Mouse (Mus musculus) forebrain, embryonic 12.5 days (tissue): ENCODE measurements around the gene Ccl9. TPM values are rescaled to one million over a fixed set of nuclear protein-coding genes. Genes with fewer than 3 reads are reported as not detected.

Experiments
- ATAC-seq: fragments of 200-750 bp; cut with Nextera tagmentation; 2 replicates; pipeline ENCODE4 v1.8.0; 2017; ENCODE audit warnings: moderate TSS enrichment; ENCODE audit not compliant: low FRiP score
- H3K27ac ChIP-seq: fragments of 300-500 bp; sonication (generic); 2 replicates; pipeline ENCODE4 v1.5.1; 2016; ENCODE audit warnings: mild to moderate bottlenecking
- H3K27me3 ChIP-seq: fragments of 300-500 bp; sonication (generic); 2 replicates; pipeline ENCODE4 v1.6.1; 2016; ENCODE audit warnings: mild to moderate bottlenecking
- H3K36me3 ChIP-seq: fragments of 300-500 bp; sonication (generic); replicated peaks from 2 replicates; pipeline ENCODE4 v1.6.1; 2016; ENCODE audit warnings: mild to moderate bottlenecking
- H3K4me1 ChIP-seq: fragments of 300-500 bp; sonication (generic); 2 replicates; pipeline ENCODE4 v1.6.1; 2016
- H3K4me2 ChIP-seq: fragments of 300-500 bp; sonication (generic); 2 replicates; pipeline ENCODE4 v1.6.1; 2016; ENCODE audit warnings: mild to moderate bottlenecking, moderate library complexity
- H3K4me3 ChIP-seq: fragments of 300-500 bp; sonication (generic); replicated peaks from 2 replicates; pipeline ENCODE4 v1.5.1; 2016; ENCODE audit warnings: mild to moderate bottlenecking
- H3K9ac ChIP-seq: fragments of 300-500 bp; sonication (generic); 2 replicates; pipeline ENCODE4 v1.6.1; 2016; ENCODE audit warnings: mild to moderate bottlenecking
- H3K9me3 ChIP-seq: fragments of 300-500 bp; sonication (generic); 2 replicates; pipeline ENCODE4 v1.6.1; 2016
- WGBS: fragments of 180-500 bp; shearing (Covaris S2); methylation state at CpG from one replicate; pipeline ENCODE4 v1.1.7; 2016; 5-methylcytosine and 5-hydroxymethylcytosine counted together
- polyA plus RNA-seq: library from polyadenylated mRNA; unstranded; fragments of >200 nt; fragmentation: Nextera tagmentation; extraction: Ambion mirVana; gene quantifications from 2 replicates; pipeline ENCODE4 v1.2.1, GENCODE M21; 2016

Ccl9 gene
- 0.38 and 1.1 TPM in 2 replicates for polyA plus RNA-seq

DNA sequence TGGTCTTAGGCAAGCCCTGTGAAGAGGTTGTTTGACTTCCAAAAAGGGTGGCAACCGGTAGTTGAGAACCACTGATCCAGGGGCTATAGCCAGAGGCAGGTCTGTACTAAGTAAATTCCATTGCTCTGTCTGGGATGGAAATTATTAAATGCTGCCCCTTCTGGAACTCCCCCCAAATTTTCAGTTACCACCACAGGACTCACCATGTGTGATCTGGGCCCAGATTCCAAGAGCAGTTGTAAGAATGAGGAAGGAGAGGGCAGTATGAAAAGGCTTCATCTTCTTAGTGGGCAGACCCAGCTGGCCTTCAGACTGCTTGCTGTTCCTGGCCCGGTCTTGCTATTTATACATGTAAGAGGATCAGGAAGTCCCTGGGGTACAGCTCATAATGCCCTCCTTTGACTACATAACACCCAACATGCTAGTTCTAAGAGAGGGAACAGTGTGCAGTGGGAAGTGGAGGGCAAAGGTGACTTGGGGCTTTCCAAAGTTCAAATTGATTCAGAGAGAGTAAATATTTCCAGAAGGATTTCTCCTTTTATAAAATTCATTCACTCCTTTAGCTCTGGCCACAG, at the start of gene Ccl9:
TSS of gene Ccl9 (minus strand) at position 451 of the 575 bp plus-strand sequence.
- Histone ChIP-seq H3K4me2 (no peak within 1 kb of the TSS), H3K4me3 (no peak within 1 kb of the TSS), H3K36me3 (no peaks in the 10 kb centered on the region), H3K27ac (no peak within 1 kb of the TSS), H3K9me3 (no peaks in the 10 kb centered on the region), H3K4me1 (no peaks in the 10 kb centered on the region), H3K9ac (no peak within 1 kb of the TSS), H3K27me3 (no peaks in the 10 kb centered on the region)
- ATAC-seq, result no peak
- 58% methylated on average over 2 of the region's 2 CpGs for WGBS

DNA sequence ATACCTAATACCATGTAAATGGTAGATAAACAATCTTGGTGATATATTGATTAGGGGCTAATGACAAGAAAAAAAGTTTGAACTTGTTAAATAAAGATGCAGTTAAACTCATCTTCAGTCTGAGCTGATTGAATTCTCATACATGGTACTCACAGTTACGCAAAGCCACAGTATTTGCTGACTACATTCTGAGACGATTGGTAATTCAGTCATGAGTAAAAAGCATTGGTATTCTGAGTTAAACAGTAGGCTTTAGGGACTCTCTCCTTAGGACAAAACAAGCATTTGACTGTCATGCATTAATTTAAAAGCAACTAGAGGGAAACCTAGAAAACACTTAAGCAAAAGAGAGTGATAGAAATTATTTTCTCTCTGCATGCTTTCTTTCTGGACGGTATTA, 45.1 kb upstream of the Ccl9 start:
- 93% methylated on average over 3 of the region's 3 CpGs for WGBS
- H3K27ac ChIP-seq, result no peak overlapping the region
- H3K9ac ChIP-seq, result no peak overlapping the region
- H3K27me3 ChIP-seq, result no peaks in the 10 kb centered on the region
- H3K4me2 ChIP-seq, result no peak overlapping the region
- no peak overlapping the region for H3K4me3 ChIP-seq
- no peaks in the 10 kb centered on the region for H3K9me3 ChIP-seq
- no peaks in the 10 kb centered on the region for H3K4me1 ChIP-seq
- no peak for ATAC-seq
- H3K36me3 ChIP-seq, result no peaks in the 10 kb centered on the region

DNA sequence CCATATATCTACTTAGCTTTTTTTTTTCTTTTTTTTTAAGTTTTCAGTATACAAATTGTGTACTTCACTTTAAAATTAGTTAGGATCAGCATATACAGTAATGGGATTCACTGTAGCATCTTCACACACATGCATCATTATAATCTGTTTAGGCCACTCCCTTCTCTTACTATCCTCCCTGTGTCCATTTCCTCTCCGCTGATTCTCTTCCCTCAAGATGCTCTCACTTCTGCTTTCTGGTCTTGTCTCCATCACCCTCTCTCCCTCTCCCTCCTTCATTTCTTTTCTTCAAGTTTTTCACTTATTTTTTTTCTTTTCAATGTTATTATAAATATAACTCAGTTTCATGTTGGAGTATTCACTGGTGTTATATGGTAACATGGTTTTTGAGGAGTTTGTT, 40.6 kb upstream of the Ccl9 start:
- Histone ChIP-seq H3K9ac (no peak overlapping the region), H3K36me3 (no peaks in the 10 kb centered on the region), H3K9me3 (no peaks in the 10 kb centered on the region), H3K4me1 (no peaks in the 10 kb centered on the region), H3K4me2 (no peak overlapping the region), H3K27me3 (no peaks in the 10 kb centered on the region), H3K4me3 (no peak overlapping the region), H3K27ac (no peak overlapping the region)
- ATAC-seq, result no peak
- WGBS, result 93% methylated on average over 1 of the region's 1 CpGs

- no peaks in the 10 kb centered on the region for H3K9me3 ChIP-seq
- no peak overlapping the region for H3K4me2 ChIP-seq
- no peaks in the 10 kb centered on the region for H3K4me1 ChIP-seq
- no peak overlapping the region for H3K4me3 ChIP-seq
- H3K27ac ChIP-seq, result no peak overlapping the region
- no peaks in the 10 kb centered on the region for H3K27me3 ChIP-seq
- H3K9ac ChIP-seq, result no peak overlapping the region
- ATAC-seq, result no peak
- no peaks in the 10 kb centered on the region for H3K36me3 ChIP-seq
- WGBS, result 59% methylated on average over 5 of the region's 5 CpGs
Observed at GRCm38 (mm10) chr11:83618238-83618637, 39.8 kb upstream of the Ccl9 start.

DNA sequence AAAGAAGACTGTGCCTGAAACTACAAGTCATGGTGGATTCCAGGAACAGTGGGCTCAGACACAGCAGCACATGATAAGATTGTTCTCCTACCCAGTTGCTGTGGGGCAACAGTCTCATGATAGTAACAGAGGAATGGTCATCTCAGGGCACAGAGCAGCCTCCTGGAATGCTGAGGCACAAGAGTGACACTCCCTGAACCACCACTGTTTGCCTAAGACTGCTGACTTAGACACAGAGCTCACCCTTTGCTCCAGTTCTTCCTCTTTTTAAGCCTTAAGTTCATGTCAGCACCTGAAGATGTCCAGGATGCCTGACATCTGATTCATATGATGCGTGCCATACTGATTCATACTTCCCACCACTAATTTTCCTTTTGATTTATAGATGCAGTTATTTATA, 38.1 kb upstream of the Ccl9 start:
- Histone ChIP-seq H3K4me3 (no peak overlapping the region), H3K27ac (no peak overlapping the region), H3K27me3 (no peaks in the 10 kb centered on the region), H3K9ac (no peak overlapping the region), H3K4me1 (no peaks in the 10 kb centered on the region), H3K9me3 (no peaks in the 10 kb centered on the region), H3K4me2 (no peak overlapping the region), H3K36me3 (no peaks in the 10 kb centered on the region)
- 97% methylated on average over 1 of the region's 1 CpGs for WGBS
- no peak for ATAC-seq

- no peak for ATAC-seq
- Histone ChIP-seq H3K4me3 (no peak overlapping the region), H3K27me3 (no peaks in the 10 kb centered on the region), H3K9me3 (no peaks in the 10 kb centered on the region), H3K4me1 (no peaks in the 10 kb centered on the region), H3K36me3 (no peaks in the 10 kb centered on the region), H3K9ac (no peak overlapping the region), H3K4me2 (no peak overlapping the region), H3K27ac (no peak overlapping the region)
- 86% methylated on average over 2 of the region's 2 CpGs for WGBS
Observed at GRCm38 (mm10) chr11:83610900-83611299, 32.5 kb upstream of the Ccl9 start.

DNA sequence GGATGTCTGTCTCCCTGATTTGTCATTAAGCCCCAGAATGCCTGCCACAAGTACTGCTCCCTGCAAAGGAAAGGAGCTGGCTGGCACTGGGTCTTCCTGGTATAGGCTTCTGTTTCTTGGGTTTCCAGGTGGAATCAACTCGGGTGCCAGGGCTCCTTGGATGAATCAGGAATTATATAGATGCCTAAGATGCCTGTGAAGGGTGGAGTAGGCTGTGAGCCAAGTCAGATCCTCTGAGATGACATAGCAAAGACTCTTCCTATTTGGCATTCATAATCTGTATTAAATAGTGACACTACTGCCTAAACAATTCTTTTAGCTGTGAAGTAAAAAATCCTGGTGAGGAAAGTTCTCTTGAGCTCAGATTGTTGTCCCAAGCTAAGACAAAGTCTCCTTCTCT, 28.0 kb upstream of the Ccl9 start:
- no peak overlapping the region for H3K4me3 ChIP-seq
- H3K27me3 ChIP-seq, result no peaks in the 10 kb centered on the region
- H3K27ac ChIP-seq, result no peak overlapping the region
- H3K36me3 ChIP-seq, result no peaks in the 10 kb centered on the region
- no peaks in the 10 kb centered on the region for H3K4me1 ChIP-seq
- WGBS, result 67% methylated on average over 1 of the region's 1 CpGs
- no peak overlapping the region for H3K9ac ChIP-seq
- ATAC-seq, result no peak
- no peaks in the 10 kb centered on the region for H3K9me3 ChIP-seq
- no peak overlapping the region for H3K4me2 ChIP-seq

GRCm38 (mm10) chr11:83605535-83605934, 27.1 kb upstream of the Ccl9 start:
- no peaks in the 10 kb centered on the region for H3K4me1 ChIP-seq
- no peak for ATAC-seq
- 90% methylated on average over 3 of the region's 3 CpGs for WGBS

DNA sequence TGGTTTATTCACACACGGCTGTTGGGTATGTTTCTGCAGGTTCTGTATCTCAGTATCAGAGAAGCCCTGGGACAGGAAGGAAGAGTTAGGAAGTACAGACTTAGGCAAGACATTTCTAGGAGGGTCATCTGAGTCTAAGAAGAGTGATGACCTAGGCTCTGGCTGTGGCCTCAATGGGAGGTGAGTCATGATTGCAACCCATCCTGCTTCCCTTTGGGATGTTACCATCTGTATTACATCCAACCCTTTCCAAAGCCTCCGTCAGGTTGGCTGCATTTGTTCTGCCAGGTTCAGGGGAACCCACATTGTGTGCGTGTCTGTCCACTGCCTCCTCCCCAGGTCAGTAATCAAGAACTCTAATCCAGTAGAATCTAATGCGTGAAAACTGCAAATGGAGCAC, 26.3 kb upstream of the Ccl9 start:
- no peak for ATAC-seq
- H3K27ac ChIP-seq, result no peak overlapping the region
- no peaks in the 10 kb centered on the region for H3K36me3 ChIP-seq
- no peaks in the 10 kb centered on the region for H3K9me3 ChIP-seq
- no peak overlapping the region for H3K4me2 ChIP-seq
- H3K27me3 ChIP-seq, result no peaks in the 10 kb centered on the region
- H3K4me1 ChIP-seq, result no peaks in the 10 kb centered on the region
- WGBS, result 85% methylated on average over 4 of the region's 4 CpGs
- H3K9ac ChIP-seq, result no peak overlapping the region
- H3K4me3 ChIP-seq, result no peak overlapping the region

More at GRCm38 (mm10) chr11:83605535-83605934, 27.1 kb upstream of the Ccl9 start:
- Histone ChIP-seq H3K4me2 (no peak overlapping the region), H3K9me3 (no peaks in the 10 kb centered on the region), H3K4me3 (no peak overlapping the region), H3K27me3 (no peaks in the 10 kb centered on the region), H3K36me3 (no peaks in the 10 kb centered on the region), H3K9ac (no peak overlapping the region), H3K27ac (no peak overlapping the region)

DNA sequence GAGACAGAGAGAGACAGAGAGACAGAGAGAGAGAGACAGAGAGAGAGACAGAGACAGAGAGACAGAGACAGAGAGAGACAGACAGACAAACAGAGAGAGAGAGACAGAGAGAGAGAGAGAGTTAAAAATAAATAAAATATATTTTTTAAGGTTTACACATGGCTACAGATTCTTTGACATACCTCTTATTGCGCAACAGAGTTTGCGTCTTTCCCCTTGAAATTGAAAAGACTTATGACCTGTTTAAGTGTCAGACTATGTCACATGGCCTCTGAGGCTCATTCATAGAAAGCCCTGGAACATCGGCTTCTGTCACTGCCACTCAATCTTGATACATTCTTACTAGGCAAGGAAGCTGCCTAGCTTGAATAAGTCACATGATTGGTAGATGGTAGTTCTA, 25.0 kb upstream of the Ccl9 start:
- no peak overlapping the region for H3K9ac ChIP-seq
- no peak for ATAC-seq
- no peaks in the 10 kb centered on the region for H3K9me3 ChIP-seq
- H3K27ac ChIP-seq, result no peak overlapping the region
- H3K4me3 ChIP-seq, result no peak overlapping the region
- H3K4me2 ChIP-seq, result no peak overlapping the region
- WGBS, result 94% methylated on average over 3 of the region's 3 CpGs
- H3K4me1 ChIP-seq, result no peaks in the 10 kb centered on the region
- H3K36me3 ChIP-seq, result no peaks in the 10 kb centered on the region
- no peaks in the 10 kb centered on the region for H3K27me3 ChIP-seq

DNA sequence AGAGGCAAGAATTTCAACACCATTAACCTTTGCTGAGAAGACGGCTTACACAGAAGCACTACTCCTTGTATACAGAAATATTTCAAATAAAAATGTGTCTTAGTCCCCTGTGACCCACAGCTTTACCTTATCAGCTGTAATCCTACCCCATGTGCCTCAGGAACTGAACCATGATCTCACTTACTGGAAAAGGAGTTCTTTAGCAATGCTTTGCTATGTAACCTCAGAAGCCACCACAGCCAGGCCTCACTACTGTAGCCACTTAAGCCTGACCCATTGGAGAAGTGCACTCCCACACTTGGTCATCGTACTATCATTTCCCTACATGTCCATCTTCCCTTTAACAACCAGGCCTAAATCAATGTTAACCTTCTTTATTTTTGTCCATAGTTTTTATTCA, 22.1 kb upstream of the Ccl9 start:
- no peak overlapping the region for H3K27ac ChIP-seq
- no peaks in the 10 kb centered on the region for H3K4me1 ChIP-seq
- 89% methylated on average over 2 of the region's 2 CpGs for WGBS
- no peaks in the 10 kb centered on the region for H3K36me3 ChIP-seq
- H3K27me3 ChIP-seq, result no peaks in the 10 kb centered on the region
- no peak overlapping the region for H3K9ac ChIP-seq
- H3K9me3 ChIP-seq, result no peaks in the 10 kb centered on the region
- H3K4me3 ChIP-seq, result no peak overlapping the region
- no peak overlapping the region for H3K4me2 ChIP-seq
- ATAC-seq, result no peak

- Histone ChIP-seq H3K4me2 (no peak overlapping the region), H3K9ac (no peak overlapping the region), H3K27ac (no peak overlapping the region), H3K4me3 (no peak overlapping the region), H3K27me3 (no peaks in the 10 kb centered on the region), H3K4me1 (no peaks in the 10 kb centered on the region), H3K36me3 (no peaks in the 10 kb centered on the region), H3K9me3 (no peaks in the 10 kb centered on the region)
- WGBS, result 90% methylated on average over 3 of the region's 3 CpGs
- ATAC-seq, result no peak
Observed at GRCm38 (mm10) chr11:83598991-83599390, 20.6 kb upstream of the Ccl9 start.

DNA sequence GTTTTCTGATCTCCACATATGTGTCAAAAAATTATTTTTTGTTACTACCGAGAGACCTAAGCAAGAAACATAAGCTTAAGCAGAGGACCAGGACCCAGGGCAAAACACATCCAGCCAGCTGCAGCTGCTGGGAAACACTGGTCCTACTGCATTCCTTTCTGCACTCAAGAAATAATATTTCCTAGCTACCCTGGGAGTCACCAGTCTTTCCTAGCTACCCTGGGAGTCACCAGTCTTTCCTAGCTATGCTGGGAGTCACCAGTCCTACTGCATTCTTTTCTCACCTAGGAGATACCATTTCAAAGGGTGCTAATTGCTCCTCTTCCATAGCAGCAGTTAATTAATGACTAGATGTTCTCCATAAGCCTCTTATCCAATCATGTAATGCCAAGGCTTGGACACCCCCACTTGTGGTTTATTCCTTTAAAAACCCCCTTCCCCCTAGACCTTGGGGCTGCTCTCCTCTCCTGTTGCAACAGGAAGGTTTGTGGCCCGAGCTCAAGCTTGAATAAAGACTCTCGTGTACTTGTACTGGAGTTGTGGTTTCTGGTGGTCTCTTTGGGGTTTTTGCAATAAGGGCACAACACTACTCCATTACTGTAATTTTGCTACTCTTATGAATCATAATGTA, 19.9 kb upstream of the Ccl9 start:
- ATAC-seq, result no peak

More for the DNA sequence above, 19.9 kb upstream of the Ccl9 start:
- Histone ChIP-seq H3K9ac (no peak overlapping the region), H3K9me3 (no peaks in the 10 kb centered on the region), H3K27ac (no peak overlapping the region), H3K27me3 (no peaks in the 10 kb centered on the region), H3K4me2 (no peak overlapping the region), H3K4me1 (no peaks in the 10 kb centered on the region), H3K4me3 (no peak overlapping the region), H3K36me3 (no peaks in the 10 kb centered on the region)
- WGBS, result 78% methylated on average over 3 of the region's 3 CpGs
